Mouse (Mus musculus) ES-E14 (cell line): ENCODE results near the gene Brwd3. TPM values are rescaled to one million over a fixed set of nuclear protein-coding genes. Genes with fewer than 3 reads are reported as not detected.

Source experiments
- DNase-seq: peaks from one replicate; pipeline ENCODE4 v3.0.0-alpha.2; 2013; ENCODE audit warnings: low read depth, low spot score
- H3K27ac ChIP-seq: 2 replicates; pipeline ENCODE4 v1.5.1; 2012; ENCODE audit warnings: low read depth, mild to moderate bottlenecking, low read length, moderate library complexity, mixed read lengths; ENCODE audit not compliant: poor library complexity, insufficient read depth, severe bottlenecking
- H3K36me3 ChIP-seq: 2 replicates; pipeline ENCODE4 v1.6.1; 2012; ENCODE audit warnings: mild to moderate bottlenecking, low read length, moderate library complexity, mixed read lengths; ENCODE audit not compliant: control insufficient read depth, poor library complexity, insufficient read depth, severe bottlenecking
- H3K4me1 ChIP-seq, 2 experiments: fragments of 150-350 bp in 1 of 2; sonication (generic) in 1 of 2; 2 replicates each; pipeline ENCODE4 v1.6.1; 2012; ENCODE audit warnings: low read length in 2 of 2, mild to moderate bottlenecking in 1 of 2, mixed read lengths in 1 of 2; ENCODE audit not compliant: control insufficient read depth in 2 of 2, insufficient read depth in 2 of 2, poor library complexity in 1 of 2
- H3K4me3 ChIP-seq, 2 experiments: fragments of 150-350 bp in 1 of 2; sonication (generic) in 1 of 2; 2 replicates each; pipeline ENCODE4 v1.5.1; 2012; ENCODE audit warnings: low read length in 2 of 2, low read depth in 1 of 2, mild to moderate bottlenecking in 1 of 2, mixed read lengths in 1 of 2; ENCODE audit not compliant: insufficient read depth in 1 of 2, poor library complexity in 1 of 2, severe bottlenecking in 1 of 2
- H3K9ac ChIP-seq: 2 replicates; pipeline ENCODE4 v1.6.1; 2012; ENCODE audit warnings: low read depth, mild to moderate bottlenecking, low read length, mixed read lengths; ENCODE audit not compliant: poor library complexity, insufficient read depth, severe bottlenecking
- H3K9me3 ChIP-seq: fragments of 150-350 bp; sonication (generic); 2 replicates; pipeline ENCODE4 v1.6.1; 2012; ENCODE audit warnings: low read depth, mild to moderate bottlenecking, low read length; ENCODE audit not compliant: control insufficient read depth, insufficient read depth
- CHD2 ChIP-seq: IDR thresholded peaks from 2 replicates; pipeline ENCODE4 v1.6.1; 2014; ENCODE audit warnings: mild to moderate bottlenecking, low read depth, low read length, inconsistent platforms
- HCFC1 ChIP-seq: IDR thresholded peaks from 2 replicates; pipeline ENCODE4 v1.6.1; 2012; ENCODE audit warnings: low read length, inconsistent platforms, borderline replicate concordance; ENCODE audit not compliant: insufficient read depth
- MAFK ChIP-seq: IDR thresholded peaks from 2 replicates; pipeline ENCODE4 v1.6.1; 2014; ENCODE audit warnings: mild to moderate bottlenecking, low read depth, low read length, inconsistent platforms; ENCODE audit not compliant: insufficient read depth
- ZC3H11A ChIP-seq: IDR thresholded peaks from 2 replicates; pipeline ENCODE4 v1.6.1; 2012; ENCODE audit warnings: low read depth, mild to moderate bottlenecking, inconsistent platforms, low read length, borderline replicate concordance
- ZNF384 ChIP-seq: IDR thresholded peaks from 2 replicates; pipeline ENCODE4 v1.6.1; 2012; ENCODE audit warnings: low read depth, low read length, inconsistent platforms
- in situ Hi-C, 2 experiments: fragments of 600-800 bp; cut with MboI; formaldehyde crosslinking; loops; one replicate each; pipeline ENCODE4 v1.15.1; 2025; ENCODE audit warnings: low sequenced_read_pairs in 2 of 2, inconsistent platforms in 1 of 2; ENCODE audit not compliant: unreplicated experiment in 2 of 2
- total RNA-seq: library from RNA; depleted of rRNA; stranded (reverse); fragments of 300-350 nt; gene quantifications from 2 replicates; pipeline ENCODE4 v1.2.3, GENCODE M21; 2012; rRNA removed

Brwd3 gene
- total RNA-seq, 1 experiment, result 10.6 TPM

- no peak overlapping the region for H3K27ac ChIP-seq
- no peaks in the 10 kb centered on the region for H3K4me1 ChIP-seq
- H3K9me3 ChIP-seq, result no peaks in the 10 kb centered on the region
- H3K36me3 ChIP-seq, result no peaks in the 10 kb centered on the region
- no peak overlapping the region for H3K4me3 ChIP-seq
- no peak for DNase-seq
- TF ChIP-seq ZC3H11A, result no peak
- TF ChIP-seq CHD2, result no peak
- TF ChIP-seq MAFK, result no peak
- no peak for TF ChIP-seq ZNF384
- no peak for TF ChIP-seq HCFC1
- in situ Hi-C loops, result no loop called here
- H3K9ac ChIP-seq, result no peak overlapping the region
Measured at GRCm38 (mm10) chrX:108724241-108724640, 109.9 kb downstream of the Brwd3 start.

- no peak overlapping the region for H3K9ac ChIP-seq
- no peak for DNase-seq
- TF ChIP-seq ZC3H11A (no peak), CHD2 (no peak)
- H3K36me3 ChIP-seq, result no peaks in the 10 kb centered on the region
- no peak overlapping the region for H3K27ac ChIP-seq
- H3K4me3 ChIP-seq, result no peak overlapping the region
- no peaks in the 10 kb centered on the region for H3K9me3 ChIP-seq
- no peaks in the 10 kb centered on the region for H3K4me1 ChIP-seq
- in situ Hi-C loops, result no loop called here
Measured at GRCm38 (mm10) chrX:108722447-108722846, 111.7 kb downstream of the Brwd3 start.

GRCm38 (mm10) chrX:108704312-108704711 lies 129.9 kb downstream of the Brwd3 start:
- Histone ChIP-seq H3K9ac (no peak overlapping the region), H3K4me3 (no peak overlapping the region), H3K9me3 (no peaks in the 10 kb centered on the region), H3K4me1 (no peaks in the 10 kb centered on the region), H3K27ac (no peak overlapping the region), H3K36me3 (no peaks in the 10 kb centered on the region)
- in situ Hi-C loops, result no loop called here
- DNase-seq, result no peak
- TF ChIP-seq MAFK (no peak), ZC3H11A (no peak), CHD2 (no peak), HCFC1 (no peak), ZNF384 (no peak)

Other genes starting within 250 kb of the Brwd3 start
- gene Gm379, start 169.5 kb downstream of the Brwd3 start, total RNA-seq, result not detected in 2 replicates
- 1.7 and 2.7 TPM in 2 replicates for gene Hmgn5, start 179.0 kb upstream of the Brwd3 start, total RNA-seq